Mouse (Mus musculus) bone marrow, adult 2 months (tissue): ENCODE measurements around the gene Gna11. TPM values are rescaled to one million over a fixed set of nuclear protein-coding genes. Genes with fewer than 3 reads are reported as not detected.

Experiments
- H3K27ac ChIP-seq: fragments of 200-500 bp; 2 replicates; pipeline ENCODE4 v1.5.1; 2012; ENCODE audit warnings: low read depth, mild to moderate bottlenecking, control low read depth, inconsistent platforms, low read length; ENCODE audit not compliant: control insufficient read depth, poor library complexity, insufficient read depth
- H3K4me1 ChIP-seq: fragments of 200-500 bp; 2 replicates; pipeline ENCODE4 v1.6.1; 2011; ENCODE audit warnings: low read length; ENCODE audit not compliant: control insufficient read depth, insufficient read depth
- H3K4me3 ChIP-seq: fragments of 200-500 bp; replicated peaks from 2 replicates; pipeline ENCODE3; 2011; ENCODE audit warnings: mild to moderate bottlenecking, low read depth, low read length, control low read depth; ENCODE audit not compliant: control insufficient read depth
- CTCF ChIP-seq: fragments of 200-500 bp; IDR thresholded peaks from 2 replicates; pipeline ENCODE4 v1.5.1; 2011; ENCODE audit warnings: low read length, control low read depth; ENCODE audit not compliant: control insufficient read depth, insufficient read depth
- POLR2A ChIP-seq: fragments of 200-500 bp; IDR thresholded peaks from 2 replicates; pipeline ENCODE4 v1.6.1; 2011; ENCODE audit warnings: low read depth, mild to moderate bottlenecking, control low read depth, low read length, borderline replicate concordance; ENCODE audit not compliant: control insufficient read depth
- WGBS: fragments of 180-500 bp; shearing (Covaris S2); methylation state at CpG from one replicate; pipeline ENCODE4 v1.1.7; 2018; 5-methylcytosine and 5-hydroxymethylcytosine counted together
- polyA plus RNA-seq: library from polyadenylated mRNA; stranded (reverse); fragments of >200 nt; gene quantifications from 2 replicates; pipeline ENCODE4 v1.2.4, GENCODE M21; 2011; ENCODE audit warnings: low replicate concordance; ENCODE audit not compliant: missing spikeins, insufficient read depth, insufficient read length

The Gna11 gene
- 12.3 and 23.8 TPM in 2 replicates for polyA plus RNA-seq

GRCm38 (mm10) chr10:81545161-81545747 is at the start of gene Gna11:
Gna11 (minus strand) TSS chr10:81545190.
- H3K4me1 ChIP-seq: no peaks in the 10 kb centered on the region; the same call in 1 of the 2 replicates
- 1% methylated on average over 59 of the region's 59 CpGs for WGBS
- peak within 1 kb of the TSS; percentile 86 for H3K27ac ChIP-seq
- TF ChIP-seq POLR2A (no peak; the same call in 1 of the 2 replicates), CTCF (no peak)
- peak within 1 kb of the TSS; percentile 96 for H3K4me3 ChIP-seq

- peaks cover 6% of the 10 kb centered on the region for H3K4me1 ChIP-seq
- no peak overlapping the region for H3K27ac ChIP-seq
- no peak for TF ChIP-seq CTCF
- TF ChIP-seq POLR2A: no peak
- H3K4me3 ChIP-seq: no peak overlapping the region
- whole genome bisulfite sequencing: 85% methylated on average over 18 of the region's 18 CpGs
Measured at GRCm38 (mm10) chr10:81593935-81594334, 48.9 kb upstream of the Gna11 start.

GRCm38 (mm10) chr10:81593223-81593622 is 48.2 kb upstream of the Gna11 start:
- 71% methylated on average over 4 of the region's 4 CpGs for WGBS
- Histone ChIP-seq H3K27ac (no peak overlapping the region), H3K4me3 (no peak overlapping the region), H3K4me1 (peaks cover 6% of the 10 kb centered on the region)
- TF ChIP-seq POLR2A (no peak), CTCF (no peak)

DNA sequence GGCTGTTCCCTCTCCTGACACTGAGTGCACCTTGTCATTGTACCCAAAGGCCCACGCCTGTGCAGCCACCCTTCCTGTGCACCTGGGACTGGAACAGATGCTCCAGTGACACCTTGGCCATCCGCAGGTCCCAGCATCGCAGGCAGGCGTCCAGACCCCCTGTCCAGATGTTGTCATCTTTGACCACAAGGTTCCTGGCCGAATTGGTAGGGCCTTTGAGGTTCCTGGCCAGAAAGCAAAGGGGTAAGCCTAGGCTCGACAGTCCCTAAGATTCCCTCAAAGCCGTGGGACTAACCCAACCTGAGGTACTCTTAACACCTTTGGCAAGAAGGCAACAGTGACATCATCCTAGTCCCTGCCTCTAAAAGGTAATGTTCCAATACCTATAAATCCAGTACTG is 47.6 kb upstream of the Gna11 start:
- 64% methylated on average over 7 of the region's 7 CpGs for WGBS
- Histone ChIP-seq H3K27ac (no peak overlapping the region), H3K4me3 (no peak overlapping the region), H3K4me1 (peaks cover 3% of the 10 kb centered on the region)
- TF ChIP-seq POLR2A (no peak), CTCF (no peak)

- no peak for TF ChIP-seq CTCF
- TF ChIP-seq POLR2A: no peak
- H3K27ac ChIP-seq: no peak overlapping the region
- no peak overlapping the region for H3K4me3 ChIP-seq
- whole genome bisulfite sequencing: 76% methylated on average over 9 of the region's 9 CpGs
- H3K4me1 ChIP-seq: peaks cover 1% of the 10 kb centered on the region; the same call in 1 of the 2 replicates
Measured at GRCm38 (mm10) chr10:81591846-81592245, 46.9 kb upstream of the Gna11 start.

DNA sequence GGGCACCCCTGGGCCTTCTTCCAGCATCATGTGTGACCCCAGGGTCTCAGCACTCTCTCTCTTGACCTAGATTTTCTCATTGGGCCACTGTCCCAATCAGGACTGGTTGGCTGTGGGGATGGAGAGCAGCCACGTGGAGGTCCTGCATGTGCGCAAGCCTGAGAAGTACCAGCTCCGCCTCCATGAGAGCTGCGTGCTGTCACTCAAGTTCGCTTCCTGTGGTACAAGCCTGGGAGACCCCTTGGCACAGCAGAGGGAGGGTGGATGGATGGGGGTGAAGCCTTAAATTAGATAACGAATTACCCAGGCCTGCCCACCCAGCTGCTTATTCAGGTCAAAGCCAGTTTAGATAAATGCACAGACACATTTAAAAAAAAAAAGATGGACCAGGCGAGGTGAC is 43.7 kb upstream of the Gna11 start:
- TF ChIP-seq POLR2A: no peak
- no peak for TF ChIP-seq CTCF
- 70% methylated on average over 7 of the region's 7 CpGs for WGBS
- H3K4me1 ChIP-seq: no peaks in the 10 kb centered on the region

DNA sequence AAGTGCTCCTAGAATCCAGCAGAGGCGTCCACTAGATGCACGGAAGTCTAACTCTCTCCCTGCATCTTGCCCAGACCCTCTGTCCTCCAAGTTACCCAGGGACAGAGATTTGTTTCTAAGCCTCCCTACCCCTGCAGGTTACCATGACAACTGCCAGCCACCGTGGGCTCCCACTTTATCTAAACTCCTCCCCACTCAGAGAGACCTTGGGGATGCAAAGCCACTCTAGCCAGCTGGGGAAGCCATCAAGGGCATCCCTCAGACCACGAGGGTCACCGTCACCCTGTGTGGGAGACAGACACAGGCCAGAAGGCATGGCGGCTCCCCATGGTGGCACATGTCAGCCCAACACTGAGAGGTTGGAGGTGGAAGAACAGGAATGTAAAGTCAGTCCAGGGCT is 38.4 kb upstream of the Gna11 start:
- WGBS: 57% methylated on average over 6 of the region's 6 CpGs
- TF ChIP-seq CTCF: no peak

More for the DNA sequence above, 43.7 kb upstream of the Gna11 start:
- no peak overlapping the region for H3K27ac ChIP-seq
- H3K4me3 ChIP-seq: no peak overlapping the region

DNA sequence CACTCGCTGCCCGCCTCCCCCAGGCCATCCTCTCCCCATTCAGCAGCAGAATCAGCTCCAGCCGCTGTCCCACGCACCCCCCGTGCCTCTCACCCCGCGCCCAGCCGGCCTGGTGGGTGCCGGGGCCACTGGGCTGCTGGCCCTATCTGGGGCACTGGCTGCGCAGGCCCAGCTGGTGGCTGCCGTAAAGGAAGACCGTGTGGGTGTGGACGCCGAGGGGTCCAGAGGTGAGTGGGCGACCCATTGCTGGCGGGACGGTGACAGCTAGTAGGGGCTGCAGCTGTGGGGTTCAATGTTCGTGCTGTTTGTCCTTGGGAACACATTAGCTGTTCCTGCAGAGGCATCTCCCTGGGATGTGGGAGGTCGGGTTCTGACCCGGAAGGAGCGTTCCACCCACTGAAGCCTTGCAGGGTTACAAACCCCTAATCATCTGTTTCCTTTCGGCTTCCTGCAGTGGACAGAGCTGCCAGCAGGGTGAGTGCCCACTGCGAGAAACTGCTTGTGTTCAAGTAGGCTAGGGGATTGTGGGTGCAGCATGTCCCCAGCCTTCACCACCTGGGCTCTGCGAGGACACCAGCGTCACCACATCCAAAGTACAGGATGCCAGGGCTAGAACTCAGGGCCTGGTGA is 35.6 kb upstream of the Gna11 start:
- 6% methylated on average over 25 of the region's 25 CpGs for WGBS
- H3K4me1 ChIP-seq: peaks cover 2% of the 10 kb centered on the region
- H3K27ac ChIP-seq: peak overlapping the region; percentile 40
- TF ChIP-seq CTCF (peak; percentile 38; the same call in 1 of the 2 replicates), POLR2A (no peak)
- peak overlapping the region; percentile 46 for H3K4me3 ChIP-seq

More for the DNA sequence above, 38.4 kb upstream of the Gna11 start:
- Histone ChIP-seq H3K4me3 (no peak overlapping the region), H3K4me1 (peaks cover 2% of the 10 kb centered on the region), H3K27ac (no peak overlapping the region)

GRCm38 (mm10) chr10:81579967-81580366 is 35.0 kb upstream of the Gna11 start:
- Histone ChIP-seq H3K4me1 (peaks cover 2% of the 10 kb centered on the region), H3K4me3 (no peak overlapping the region), H3K27ac (no peak overlapping the region)
- no peak for TF ChIP-seq POLR2A
- no peak for TF ChIP-seq CTCF
- WGBS: 11% methylated on average over 4 of the region's 4 CpGs
